Mouse (Mus musculus) hindbrain, embryonic 11.5 days (tissue): ENCODE measurements around the gene Tob1. TPM values are rescaled to one million over a fixed set of nuclear protein-coding genes. Genes with fewer than 3 reads are reported as not detected.

ENCODE experiments used
- ATAC-seq: fragments of 200-750 bp; cut with Nextera tagmentation; 2 replicates; pipeline ENCODE4 v1.8.0; 2017; ENCODE audit warnings: mild to moderate bottlenecking, moderate TSS enrichment, moderate library complexity; ENCODE audit not compliant: low FRiP score
- DNase-seq: peaks from one replicate; pipeline ENCODE4 v3.0.0-alpha.2; 2015; ENCODE audit warnings: low spot score
- H3K27ac ChIP-seq: fragments of 300-500 bp; sonication (generic); 2 replicates; pipeline ENCODE4 v1.5.1; 2014; ENCODE audit warnings: mild to moderate bottlenecking, low read depth, low read length
- H3K27me3 ChIP-seq: fragments of 300-500 bp; sonication (generic); 2 replicates; pipeline ENCODE4 v1.6.1; 2014; ENCODE audit warnings: mild to moderate bottlenecking, low read length, moderate library complexity, mixed read lengths; ENCODE audit not compliant: control insufficient read depth, insufficient read depth
- H3K36me3 ChIP-seq: fragments of 300-500 bp; sonication (generic); 2 replicates; pipeline ENCODE4 v1.6.1; 2014; ENCODE audit warnings: mild to moderate bottlenecking, low read length, moderate library complexity, mixed read lengths; ENCODE audit not compliant: control insufficient read depth, insufficient read depth
- H3K4me1 ChIP-seq: fragments of 300-500 bp; sonication (generic); replicated peaks from 2 replicates; pipeline ENCODE4 v1.6.1; 2014; ENCODE audit warnings: low read length, mixed read lengths; ENCODE audit not compliant: control insufficient read depth, insufficient read depth
- H3K4me2 ChIP-seq: fragments of 300-500 bp; sonication (generic); replicated peaks from 2 replicates; pipeline ENCODE4 v1.6.1; 2014; ENCODE audit warnings: mild to moderate bottlenecking, low read depth, low read length
- H3K4me3 ChIP-seq: fragments of 300-500 bp; sonication (generic); 2 replicates; pipeline ENCODE4 v1.5.1; 2014; ENCODE audit warnings: low read depth, low read length
- H3K9ac ChIP-seq: fragments of 300-500 bp; sonication (generic); 2 replicates; pipeline ENCODE4 v1.6.1; 2014; ENCODE audit warnings: low read depth, low read length
- H3K9me3 ChIP-seq: fragments of 300-500 bp; sonication (generic); 2 replicates; pipeline ENCODE4 v1.6.1; 2016; ENCODE audit warnings: low read length; ENCODE audit not compliant: control insufficient read depth
- WGBS: fragments of 180-500 bp; shearing (Covaris S2); extraction: QIAGEN DNeasy Blood & Tissue Kit; methylation state at CpG from one replicate; pipeline ENCODE4 v1.1.7; 2014; 5-methylcytosine and 5-hydroxymethylcytosine counted together
- polyA plus RNA-seq: library from polyadenylated mRNA; unstranded; fragments of >200 nt; fragmentation: Nextera tagmentation; extraction: Ambion mirVana; gene quantifications from 2 replicates; pipeline ENCODE4 v1.2.1, GENCODE M21; 2014

Tob1 gene
- polyA plus RNA-seq, 1 experiment from 2014 or later: 38.9 TPM

GRCm38 (mm10) chr11:94255733-94256132 lies 44.5 kb downstream of the Tob1 start:
- 75% methylated on average over 5 of the region's 5 CpGs for WGBS
- Histone ChIP-seq H3K4me2 (no peak overlapping the region), H3K4me1 (no peaks in the 10 kb centered on the region), H3K9ac (no peak overlapping the region), H3K4me3 (no peak overlapping the region), H3K27ac (no peak overlapping the region), H3K36me3 (no peaks in the 10 kb centered on the region), H3K27me3 (no peaks in the 10 kb centered on the region), H3K9me3 (no peaks in the 10 kb centered on the region)
- ATAC-seq (no peak), DNase-seq (no peak)

GRCm38 (mm10) chr11:94257987-94258386 lies 46.7 kb downstream of the Tob1 start:
- H3K36me3 ChIP-seq: no peaks in the 10 kb centered on the region
- ATAC-seq (no peak), DNase-seq (no peak)
- no peaks in the 10 kb centered on the region for H3K9me3 ChIP-seq
- H3K4me3 ChIP-seq: no peak overlapping the region
- no peak overlapping the region for H3K9ac ChIP-seq
- no peak overlapping the region for H3K27ac ChIP-seq
- WGBS: 80% methylated on average over 14 of the region's 14 CpGs
- H3K27me3 ChIP-seq: no peaks in the 10 kb centered on the region
- no peaks in the 10 kb centered on the region for H3K4me1 ChIP-seq
- H3K4me2 ChIP-seq: no peak overlapping the region

DNA sequence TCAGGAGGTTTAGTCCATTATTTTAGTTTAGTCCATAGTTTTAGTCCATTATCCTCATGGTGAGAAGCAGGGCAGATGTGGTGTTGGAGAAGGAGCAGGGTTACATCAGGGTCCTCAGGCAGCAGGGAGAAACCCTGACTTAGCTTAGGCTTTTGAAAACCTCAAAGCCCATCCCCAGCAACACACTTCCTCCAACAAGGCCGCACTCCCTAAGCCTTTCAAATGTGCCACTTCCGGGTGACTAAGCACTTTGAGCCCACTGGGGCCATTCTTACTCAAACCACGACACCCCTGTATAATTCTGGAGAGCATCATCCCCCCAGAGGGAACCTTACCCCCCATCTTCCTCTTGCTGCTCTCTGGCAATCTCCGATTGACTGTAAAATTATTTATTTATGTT lies 48.6 kb downstream of the Tob1 start:
- WGBS: 54% methylated on average over 4 of the region's 4 CpGs
- no peak overlapping the region for H3K4me2 ChIP-seq
- no peak overlapping the region for H3K27ac ChIP-seq
- H3K9me3 ChIP-seq: no peaks in the 10 kb centered on the region
- H3K4me1 ChIP-seq: no peaks in the 10 kb centered on the region
- DNase-seq (no peak), ATAC-seq (no peak)
- H3K36me3 ChIP-seq: no peaks in the 10 kb centered on the region
- no peak overlapping the region for H3K9ac ChIP-seq
- no peaks in the 10 kb centered on the region for H3K27me3 ChIP-seq
- no peak overlapping the region for H3K4me3 ChIP-seq

DNA sequence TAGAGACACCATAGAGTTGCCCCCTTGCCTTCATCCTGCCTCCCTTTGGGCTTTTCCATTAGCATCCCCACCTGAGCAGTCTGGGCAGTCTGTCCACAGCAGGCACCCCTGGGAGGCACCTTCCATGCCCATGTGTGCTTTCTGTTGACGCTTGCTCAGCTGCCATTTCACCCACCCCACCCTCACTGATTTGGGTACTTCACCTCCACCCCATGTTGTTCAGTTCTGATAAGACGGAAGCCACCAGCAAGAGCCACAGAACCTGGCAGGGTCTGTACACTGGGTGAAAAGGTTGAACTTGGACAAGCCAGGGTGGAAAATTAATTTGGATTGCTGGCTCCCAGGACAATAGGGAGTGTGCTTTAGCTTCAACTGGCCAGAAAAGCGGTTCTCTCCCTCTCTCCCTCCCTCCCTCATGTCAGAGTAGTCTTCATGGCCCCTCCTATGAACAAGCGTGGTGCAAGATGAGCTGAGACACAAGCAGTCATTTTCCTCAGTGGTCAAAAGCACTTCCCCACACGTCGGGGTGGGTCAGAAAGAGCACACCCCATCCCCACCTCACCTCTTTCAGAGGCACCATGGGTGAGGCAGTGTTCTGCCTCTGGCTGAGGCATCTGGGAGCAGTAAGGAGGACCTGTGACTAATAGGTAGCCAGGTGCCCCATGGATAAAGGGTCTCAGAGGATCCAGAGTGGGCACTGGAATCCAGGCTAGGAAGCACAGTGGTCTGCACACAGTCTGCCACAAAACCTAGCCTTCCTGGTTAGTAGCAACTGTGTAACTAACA lies 50.5 kb downstream of the Tob1 start:
- WGBS: 73% methylated on average over 6 of the region's 6 CpGs
- ATAC-seq (no peak), DNase-seq (no peak)
- no peak overlapping the region for H3K27ac ChIP-seq
- H3K4me3 ChIP-seq: no peak overlapping the region
- no peak overlapping the region for H3K4me2 ChIP-seq
- H3K9ac ChIP-seq: no peak overlapping the region
- no peaks in the 10 kb centered on the region for H3K36me3 ChIP-seq
- no peaks in the 10 kb centered on the region for H3K27me3 ChIP-seq
- H3K4me1 ChIP-seq: no peaks in the 10 kb centered on the region
- H3K9me3 ChIP-seq: no peaks in the 10 kb centered on the region

Other genes starting within 250 kb of the Tob1 start
- gene Gm20390, start 243.2 kb upstream of the Tob1 start, polyA plus RNA-seq: 393 and 395 TPM in 2 replicates
- 198 and 206 TPM in 2 replicates for gene Nme1, start 242.9 kb upstream of the Tob1 start, polyA plus RNA-seq
- gene Spag9, start 215.4 kb upstream of the Tob1 start, polyA plus RNA-seq: 107 and 109 TPM in 2 replicates
- 0.95 and 1.8 TPM in 2 replicates for gene Wfikkn2, start 34.6 kb downstream of the Tob1 start, polyA plus RNA-seq
- 0.68 TPM in 1 of 2 replicates, not detected in the other for gene Gm21885, start 70.4 kb downstream of the Tob1 start, polyA plus RNA-seq
- 118 and 125 TPM in 2 replicates for gene Luc7l3, start 110.5 kb downstream of the Tob1 start, polyA plus RNA-seq
- gene Ankrd40, start 116.5 kb downstream of the Tob1 start, polyA plus RNA-seq: 16.3 and 21.7 TPM in 2 replicates
- 0.57 and 0.94 TPM in 2 replicates for gene Abcc3, start 181.5 kb downstream of the Tob1 start, polyA plus RNA-seq